Mouse (Mus musculus) left cerebral cortex, postnatal 25 days (tissue): ENCODE results near the gene Eps8l3. TPM values are rescaled to one million over a fixed set of nuclear protein-coding genes. Genes with fewer than 3 reads are reported as not detected.
A peak's percentile ranks its signal among the peaks of the same experiment; 100 is the strongest.

Experiments used
- DNase-seq, 2 experiments: peaks; one replicate each; pipeline ENCODE4 v3.0.0; 2022; ENCODE audit warnings: low spot score in 2 of 2, mixed read lengths in 1 of 2
- intact Hi-C: fragments of 180-260 bp; cut with DNase I; formaldehyde crosslinking; loops from one replicate; pipeline ENCODE4 v1.15.1; 2025
- total RNA-seq, 2 experiments: library from RNA; stranded (reverse); gene quantifications; 2 replicates each; pipeline ENCODE4 v1.2.3; 2021

The Eps8l3 gene
- total RNA-seq, 2 experiments from 2014 or later: not detected

DNA sequence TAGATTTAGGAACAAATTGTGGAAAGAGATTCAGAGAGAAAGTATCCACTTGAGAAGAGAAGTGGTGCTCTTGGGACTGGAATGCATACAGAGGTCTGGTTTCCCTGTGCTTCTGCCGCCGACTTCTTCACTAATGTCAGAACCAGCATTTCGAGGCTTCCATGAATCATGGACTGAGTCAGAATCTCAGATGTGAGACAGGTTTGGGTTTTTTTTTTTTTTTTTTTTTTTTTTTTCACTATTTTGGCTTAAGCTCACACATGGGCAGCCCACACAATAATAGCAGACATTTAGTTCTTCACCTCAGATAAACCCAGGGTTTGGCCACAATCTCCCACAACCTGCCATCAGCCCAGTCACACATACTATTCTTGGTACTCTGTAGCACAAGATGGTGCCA, 58.2 kb downstream of the Eps8l3 start:
- peak in 1 of 2 experiments; percentile 59 for DNase-seq
- intact Hi-C loops: no loop called here

DNA sequence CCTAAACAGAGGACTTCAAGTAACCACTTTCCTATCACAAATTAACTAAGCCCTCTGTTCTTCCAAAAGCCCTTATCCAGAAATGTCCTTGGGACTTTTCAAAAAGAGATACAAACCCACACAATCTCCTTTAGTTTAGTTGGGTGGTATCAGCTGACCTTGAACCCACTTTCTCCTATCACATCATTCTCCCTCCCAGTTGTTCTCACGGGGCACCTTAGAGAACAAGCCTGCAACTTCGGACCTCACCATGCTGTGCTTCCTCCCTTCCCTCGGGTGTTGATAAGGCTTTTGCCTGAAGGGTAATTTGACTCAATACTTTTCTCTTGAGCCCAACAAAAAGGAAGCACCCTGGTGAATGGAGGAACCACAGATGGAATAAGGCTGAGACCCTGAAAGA, 58.9 kb downstream of the Eps8l3 start:
- no peak for DNase-seq
- intact Hi-C loops: no loop called here

DNA sequence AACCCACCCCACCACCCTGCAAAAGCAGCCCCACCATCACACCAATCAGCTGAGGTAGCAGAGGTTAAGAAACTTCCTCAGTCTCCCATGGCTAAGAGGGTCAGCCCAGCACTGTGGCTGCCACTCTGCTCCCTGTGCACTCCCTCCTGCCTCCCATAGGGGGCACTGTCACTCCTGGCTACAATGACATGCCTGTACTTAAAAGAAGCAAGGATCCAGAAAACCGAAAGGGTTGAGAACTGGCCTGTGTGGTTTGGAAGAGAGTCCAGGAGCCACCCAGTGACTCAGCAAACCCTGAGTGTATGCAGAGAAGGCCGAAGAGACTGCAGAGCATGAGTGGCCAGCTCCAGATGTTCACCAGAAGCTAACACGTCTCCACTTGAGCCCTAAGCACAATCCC, 62.4 kb downstream of the Eps8l3 start:
- DNase-seq: peak; percentile 45 to 56
- intact Hi-C loops: no loop called here

DNA sequence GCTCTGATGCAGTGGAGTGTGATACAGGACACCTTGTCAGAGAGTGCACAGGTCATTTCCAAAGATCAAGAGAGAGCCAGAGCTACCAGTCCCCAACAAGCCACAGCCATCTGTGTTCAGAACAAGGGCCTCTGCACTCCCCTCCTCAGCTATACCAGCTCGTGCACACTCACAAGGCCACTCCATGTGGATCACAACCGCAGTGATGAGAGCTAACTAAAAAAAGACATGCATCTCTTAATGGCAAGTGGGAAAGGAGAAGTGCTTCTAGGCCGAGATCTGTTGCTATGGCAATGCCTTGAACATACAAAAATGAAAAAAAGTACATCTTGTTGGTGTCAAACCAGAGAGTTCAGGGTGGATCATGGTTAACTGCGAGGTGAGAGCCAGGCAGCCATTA, 62.8 kb downstream of the Eps8l3 start:
- peak; percentile 63 to 83 for DNase-seq
- intact Hi-C loops: no loop called here

DNA sequence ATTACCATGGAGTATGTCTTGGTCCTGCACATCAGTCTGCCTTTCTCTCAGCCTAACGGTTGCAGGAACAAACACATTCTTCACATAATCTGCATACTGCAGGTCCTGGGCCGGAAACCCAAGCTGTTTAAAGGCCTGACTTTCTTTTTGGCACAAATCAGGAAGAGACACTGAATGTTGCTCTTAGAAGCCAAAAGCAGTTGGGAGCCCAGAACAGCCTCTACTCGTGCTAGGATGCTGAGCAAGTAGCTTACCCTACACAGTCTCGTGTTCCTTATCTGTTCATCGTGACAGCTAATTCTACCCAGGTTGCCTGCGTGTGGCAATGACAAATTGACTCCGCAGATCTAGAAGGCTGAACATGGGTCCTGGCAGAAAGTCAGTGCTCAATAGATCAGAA, 63.5 kb downstream of the Eps8l3 start:
- DNase-seq: peak in 1 of 2 experiments; percentile 30
- intact Hi-C loops: no loop called here

DNA sequence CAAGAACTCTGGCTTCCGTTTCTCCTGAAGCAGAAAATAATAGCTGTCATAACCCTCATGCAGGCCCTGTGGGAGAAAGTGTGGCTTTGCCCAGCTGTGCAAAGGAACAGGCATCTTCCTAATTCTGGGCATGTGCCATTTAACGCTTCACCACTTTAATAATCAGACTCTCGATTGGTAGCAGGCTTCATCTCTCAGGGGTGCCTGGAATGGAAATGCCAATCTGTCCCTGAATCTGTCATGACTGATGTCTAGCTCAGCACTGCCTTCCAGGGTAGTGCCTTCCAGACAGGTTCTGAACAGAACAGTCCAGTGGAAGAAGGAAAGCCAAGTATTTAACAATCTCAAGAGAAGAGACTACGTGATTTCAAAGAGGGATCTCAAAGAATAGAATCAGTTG, 64.2 kb downstream of the Eps8l3 start:
- intact Hi-C loops: no loop called here

More for the DNA sequence above, 64.2 kb downstream of the Eps8l3 start:
- no peak for DNase-seq

Other genes with a start within 250 kb of the Eps8l3 start
- not detected for gene Gm10961, start 245.9 kb upstream of the Eps8l3 start, total RNA-seq
- 10 to 100 TPM; 58.3 to 63.6 TPM for gene Strip1, start 245.5 kb upstream of the Eps8l3 start, total RNA-seq
- 100 to 1,000 TPM; 324 to 332 TPM for gene Ahcyl1, start 180.7 kb upstream of the Eps8l3 start, total RNA-seq
- 10 to 100 TPM; 10.7 to 11.2 TPM for gene Csf1, start 116.8 kb upstream of the Eps8l3 start, total RNA-seq
- 100 to 1,000 TPM; 234 to 260 TPM for gene Gstm5, start 18.6 kb downstream of the Eps8l3 start, total RNA-seq
- 10 to 100 TPM; 89.9 to 93.5 TPM for gene Gstm7, start 54.6 kb downstream of the Eps8l3 start, total RNA-seq
- 1 to 10 TPM; 4.0 to 5.0 TPM for gene Gstm6, start 66.5 kb downstream of the Eps8l3 start, total RNA-seq
- gene Gstm3, start 92.1 kb downstream of the Eps8l3 start, total RNA-seq: not detected
- 1 to 10 TPM; 3.1 to 4.3 TPM for gene Gstm2, start 109.2 kb downstream of the Eps8l3 start, total RNA-seq
- gene Gstm1, start 140.7 kb downstream of the Eps8l3 start, total RNA-seq: 100 to 1,000 TPM; 225 to 239 TPM
- 10 to 100 TPM in 1 of 2 experiments, 1 to 10 TPM in 1; 9.1 to 10.7 TPM for gene Gstm4, start 167.7 kb downstream of the Eps8l3 start, total RNA-seq
- gene Ampd2, start 209.4 kb downstream of the Eps8l3 start, total RNA-seq: 10 to 100 TPM; 48.1 to 50.3 TPM
- gene Gnat2, start 215.6 kb downstream of the Eps8l3 start, total RNA-seq: not detected